Mouse (Mus musculus): Measurements from ENCODE around the gene Catsperg1.

Catsperg1 gene

DNA sequence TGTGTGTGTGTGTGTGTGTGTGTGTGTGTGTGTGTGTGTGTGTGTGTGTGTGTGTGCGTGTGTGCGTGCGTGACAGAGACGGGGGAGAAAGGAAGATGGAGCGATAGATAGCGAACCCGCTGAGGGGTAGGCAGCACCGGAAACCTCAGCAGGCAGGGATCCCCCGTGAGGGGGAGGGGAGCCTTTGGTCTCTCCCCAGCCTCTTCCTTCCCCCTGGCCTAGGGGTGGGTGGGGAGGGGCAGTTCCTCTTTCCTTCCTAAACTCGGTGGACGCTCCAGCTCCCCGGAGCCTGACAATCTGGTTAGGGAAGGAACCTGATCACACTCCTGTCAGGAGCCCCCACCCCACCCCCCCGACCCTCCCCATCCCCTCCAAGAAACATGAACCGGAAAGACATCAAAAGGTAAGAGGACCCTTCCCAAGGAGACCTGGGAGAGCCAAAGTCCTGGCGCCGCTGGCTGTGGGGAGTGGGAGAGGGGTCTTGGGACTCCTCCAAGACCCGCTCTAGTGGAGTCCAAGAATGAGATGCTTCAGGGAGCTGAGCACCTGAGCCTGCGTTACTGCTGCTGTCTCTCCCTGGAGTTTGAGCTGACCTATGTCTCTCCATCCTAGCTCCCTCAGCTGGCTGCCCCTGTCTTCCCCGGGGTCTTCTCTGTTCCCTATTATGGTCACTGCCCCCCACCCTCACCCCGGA is 79.0 kb downstream of the Catsperg1 start, which contains the start of gene Rasgrp4:
Gene Rasgrp4, plus strand, starts transcription at position 159 of the 694 bp plus-strand sequence.
- DNase-seq (ENCODE audit: low spot score) = no peak

- DNase-seq (ENCODE audit: low spot score) = no peak
Measured at GRCm38 (mm10) chr7:29134230-29134629, 79.6 kb downstream of the Catsperg1 start.

Measured in testis, postnatal 10 days (tissue).